In the genomic region with DNA sequence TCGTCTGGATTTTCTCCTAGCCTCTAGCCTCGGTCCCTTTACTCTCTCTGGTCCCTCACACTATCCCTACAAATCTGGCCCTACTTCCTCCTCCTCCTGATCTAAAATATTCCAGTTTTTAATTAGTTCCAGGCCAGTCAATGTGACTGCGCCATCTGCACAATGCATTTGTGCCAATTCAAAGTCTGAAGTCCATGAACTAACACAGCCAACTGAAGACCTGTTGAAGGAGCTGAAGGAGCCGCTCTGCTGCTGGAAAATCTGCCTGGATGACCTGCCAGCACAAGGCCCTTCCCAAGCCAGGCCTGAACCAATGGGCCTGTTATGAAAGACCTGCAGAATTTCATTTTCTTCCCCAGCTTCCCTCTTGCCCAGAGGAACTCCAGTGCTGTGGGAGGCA, we compare ENCODE assay signal across 11 mouse cellular contexts.
DNase-seq lines count a peak whose midpoint lies in the region; ATAC-seq and TF ChIP-seq lines count a peak whose summit lies in the region.
"Had no signal": no experiment of that assay in that cellular context is flagged by ENCODE, and none has a peak within 500 bp of the region (broad histone marks: within the 10 kb centered on the region; RNA-seq: fewer than 3 reads in every experiment).

No protein-coding gene starts in this region.

- H3K4me1 ChIP-seq in heart, adult 2 months (ENCODE audit: control insufficient read depth, insufficient read depth, low read length): no peaks in the 10 kb centered on the region
- H3K4me1 ChIP-seq in heart, embryonic 12.5 days (replicated peaks): no peaks in the 10 kb centered on the region
- 0 out of 2 replicates have a peak, but pooled peaks cover 3% of the 10 kb centered on the region for H3K4me1 ChIP-seq in stomach, embryonic 16.5 days (ENCODE audit: control insufficient read depth, insufficient read depth, low read length)

- TF ChIP-seq EP300 in heart, adult 2 months (IDR thresholded peaks at IDR 0.05; ENCODE audit: insufficient read depth, low read depth, low read length): no peak

- TF ChIP-seq POLR2A in heart, adult 2 months (IDR thresholded peaks at IDR 0.05; ENCODE audit: insufficient read depth, low read depth, low read length): no peak

- no peak overlapping the region for H3K9ac ChIP-seq in heart, adult 2 months (ENCODE audit: low read depth, low read length)
- H3K9ac ChIP-seq in heart, embryonic 12.5 days: no peak overlapping the region
- H3K9ac ChIP-seq in stomach, embryonic 16.5 days (ENCODE audit: low read length): no peak overlapping the region
- H3K9ac ChIP-seq: lung, embryonic 14.5 days had no signal

- WGBS in heart, adult 2 months: 73% methylated on average over 4 of the region's 4 CpGs
- 76% methylated on average over 4 of the region's 4 CpGs for WGBS in heart, embryonic 12.5 days
- WGBS in stomach, embryonic 16.5 days: 81% methylated on average over 4 of the region's 4 CpGs

- no peak for ATAC-seq in heart, embryonic 12.5 days (ENCODE audit: insufficient number of reproducible peaks, low FRiP score)
- no peak for ATAC-seq in stomach, embryonic 16.5 days (ENCODE audit: insufficient read depth, low FRiP score)
- no peak for ATAC-seq in megakaryocyte, adult 5-6 weeks (ENCODE audit: poor library complexity, severe bottlenecking)
- ATAC-seq: CD4-positive, CD25-positive, alpha-beta regulatory T cell, adult 4 months had no signal

- H3K79me2 ChIP-seq in heart, adult 2 months (replicated peaks; ENCODE audit: control insufficient read depth, insufficient read depth, low read length): no peaks in the 10 kb centered on the region

- no peak overlapping the region for H3K4me2 ChIP-seq in heart, embryonic 12.5 days
- no peak overlapping the region for H3K4me2 ChIP-seq in stomach, embryonic 16.5 days (ENCODE audit: low read depth, low read length)
- H3K4me2 ChIP-seq: lung, embryonic 14.5 days had no signal

- no peak overlapping the region for H3K27ac ChIP-seq in heart, adult 2 months
- H3K27ac ChIP-seq in heart, embryonic 12.5 days (ENCODE audit: poor library complexity, severe bottlenecking): no peak overlapping the region
- peak overlapping the region; percentile 43; the same call in 1 of the 2 replicates for H3K27ac ChIP-seq in gastrocnemius, adult 2 months
- H3K27ac ChIP-seq in stomach, embryonic 16.5 days (ENCODE audit: low read length): peak overlapping the region; percentile 49; the same call in 1 of the 2 replicates

- intact Hi-C loops in heart, adult 2 months (cut with DNase I): no loop called here
- intact Hi-C loops in gastrocnemius, adult 2 months (cut with DNase I): no loop called here

- H3K4me3 ChIP-seq in heart, adult 2 months: no peak overlapping the region
- H3K4me3 ChIP-seq in heart, embryonic 12.5 days: no peak overlapping the region
- no peak overlapping the region for H3K4me3 ChIP-seq in gastrocnemius, adult 2 months
- no peak overlapping the region for H3K4me3 ChIP-seq in stomach, embryonic 16.5 days (replicated peaks; ENCODE audit: low read length)

- H3K9me3 ChIP-seq in heart, embryonic 12.5 days (replicated peaks): no peaks in the 10 kb centered on the region
- H3K9me3 ChIP-seq in stomach, embryonic 16.5 days (replicated peaks; ENCODE audit: control insufficient read depth, low read length): no peaks in the 10 kb centered on the region

- peak; percentile 24 to 44 for DNase-seq in heart, adult 2 months
- DNase-seq in retina, postnatal 1 day: peak; percentile 18
- DNase-seq in retina, embryonic 14.5 days (ENCODE audit: low spot score): no peak
- DNase-seq in gastrocnemius, adult 2 months: peak; percentile 39
- no peak for DNase-seq in left cerebral cortex, adult 18-20 months (ENCODE audit: low spot score in 2 of 2)
- DNase-seq: lung, embryonic 14.5 days; thymus, adult 18-20 months had no signal

- TF ChIP-seq CTCF in heart, adult 2 months (IDR thresholded peaks at IDR 0.05): no peak
- no peak for TF ChIP-seq CTCF in gastrocnemius, adult 2 months (IDR thresholded peaks at IDR 0.05)

- no peaks in the 10 kb centered on the region for H3K27me3 ChIP-seq in heart, adult 2 months (ENCODE audit: control insufficient read depth, insufficient read depth, low read length)
- no peaks in the 10 kb centered on the region for H3K27me3 ChIP-seq in heart, embryonic 12.5 days (replicated peaks)
- no peaks in the 10 kb centered on the region for H3K27me3 ChIP-seq in stomach, embryonic 16.5 days (ENCODE audit: control insufficient read depth, insufficient read depth, low read length)

- no peaks in the 10 kb centered on the region for H3K36me3 ChIP-seq in heart, adult 2 months (ENCODE audit: control insufficient read depth, insufficient read depth, low read length)
- H3K36me3 ChIP-seq in heart, embryonic 12.5 days: no peaks in the 10 kb centered on the region
- no peaks in the 10 kb centered on the region for H3K36me3 ChIP-seq in stomach, embryonic 16.5 days (ENCODE audit: control insufficient read depth, insufficient read depth, low read length)

Comparison
In these comparisons a context has a peak if more than half of its experiments do, and no peak if none do; other contexts are left out.
1. DNase-seq: peak in heart, adult 2 months (2 of 2), retina, postnatal 1 day (single experiment) and gastrocnemius, adult 2 months (single experiment); none in retina, embryonic 14.5 days (single experiment) and left cerebral cortex, adult 18-20 months (0 of 2).
2. H3K27ac ChIP-seq: peak in gastrocnemius, adult 2 months (single experiment) and stomach, embryonic 16.5 days (single experiment); none in heart, adult 2 months (single experiment) and heart, embryonic 12.5 days (single experiment).